Mouse (Mus musculus) G1E (cell line): ENCODE data around the gene Trappc3l. TPM values are rescaled to one million over a fixed set of nuclear protein-coding genes. Genes with fewer than 3 reads are reported as not detected.

Source experiments
- ATAC-seq: 2 replicates; pipeline ENCODE4 v1.8.0; 2016; ENCODE audit warnings: mild to moderate bottlenecking; ENCODE audit not compliant: insufficient number of reproducible peaks, poor library complexity, low FRiP score, severe bottlenecking; ENCODE audit errors: extremely low read depth
- DNase-seq: peaks from one replicate; pipeline ENCODE4 v3.0.0; 2012; ENCODE audit warnings: low spot score
- H3K27me3 ChIP-seq: 2 replicates; pipeline ENCODE4 v1.6.1; 2012; ENCODE audit warnings: mild to moderate bottlenecking, low read length, inconsistent platforms; ENCODE audit not compliant: insufficient read depth
- H3K36me3 ChIP-seq: replicated peaks from 2 replicates; pipeline ENCODE3; 2012; ENCODE audit warnings: mild to moderate bottlenecking, inconsistent platforms
- H3K4me1 ChIP-seq: 2 replicates; pipeline ENCODE4 v1.6.1; 2012; ENCODE audit warnings: low read depth, low read length, inconsistent platforms, mixed read lengths; ENCODE audit not compliant: insufficient read depth
- H3K4me3 ChIP-seq: 2 replicates; pipeline ENCODE4 v1.5.1; 2012; ENCODE audit warnings: low read depth, mild to moderate bottlenecking, inconsistent platforms, low read length, moderate library complexity, mixed read lengths
- H3K9me3 ChIP-seq: replicated peaks from 2 replicates; pipeline ENCODE4 v1.6.1; 2012; ENCODE audit warnings: inconsistent platforms
- CTCF ChIP-seq: IDR thresholded peaks from 2 replicates; pipeline ENCODE4 v1.5.1; 2012; ENCODE audit warnings: low read depth, low read length, inconsistent platforms, mixed read lengths
- GATA1 ChIP-seq: IDR thresholded peaks from 2 replicates; pipeline ENCODE4 v1.6.1; 2012; ENCODE audit warnings: borderline replicate concordance, low read length, inconsistent platforms, mixed read lengths
- GATA2 ChIP-seq: IDR thresholded peaks from 2 replicates; pipeline ENCODE4 v1.6.1; 2012; ENCODE audit warnings: low read depth, low read length, inconsistent platforms, borderline replicate concordance
- POLR2AphosphoS5 ChIP-seq: IDR thresholded peaks from 2 replicates; pipeline ENCODE4 v1.6.1; 2012; ENCODE audit warnings: low read depth, low read length, inconsistent platforms; ENCODE audit not compliant: insufficient replicate concordance
- TAL1 ChIP-seq: conservative IDR thresholded peaks from 2 replicates; pipeline ENCODE4 v1.6.1; 2012; ENCODE audit warnings: low read depth, low read length, inconsistent platforms, mixed read lengths
- polyA plus RNA-seq: library from polyadenylated mRNA; stranded (reverse); fragments of >175 nt; gene quantifications from 2 replicates; pipeline ENCODE4 v1.2.3, GENCODE M21; 2012
- total RNA-seq, 2 experiments: library from RNA; stranded (forward) in 1 of 2; stranded (reverse) in 1 of 2; fragments of 200-1000 nt in 1 of 2; fragments of >200 nt in 1 of 2; fragmentation: Nextera tagmentation in 1 of 2; gene quantifications; 2 replicates each; pipeline ENCODE4 v1.2.3; 2014 to 2017

The Trappc3l gene
- total and polyA plus RNA-seq, 3 experiments = not detected

- DNase-seq = no peak
- Histone ChIP-seq H3K36me3 (no peaks in the 10 kb centered on the region), H3K9me3 (no peaks in the 10 kb centered on the region), H3K27me3 (no peaks in the 10 kb centered on the region), H3K4me1 (no peaks in the 10 kb centered on the region), H3K4me3 (no peak overlapping the region)
- no peak for ATAC-seq
- TF ChIP-seq POLR2AphosphoS5 (no peak), CTCF (no peak)
Observed at GRCm38 (mm10) chr10:34110863-34111465, 73.6 kb downstream of the Trappc3l start.

DNA sequence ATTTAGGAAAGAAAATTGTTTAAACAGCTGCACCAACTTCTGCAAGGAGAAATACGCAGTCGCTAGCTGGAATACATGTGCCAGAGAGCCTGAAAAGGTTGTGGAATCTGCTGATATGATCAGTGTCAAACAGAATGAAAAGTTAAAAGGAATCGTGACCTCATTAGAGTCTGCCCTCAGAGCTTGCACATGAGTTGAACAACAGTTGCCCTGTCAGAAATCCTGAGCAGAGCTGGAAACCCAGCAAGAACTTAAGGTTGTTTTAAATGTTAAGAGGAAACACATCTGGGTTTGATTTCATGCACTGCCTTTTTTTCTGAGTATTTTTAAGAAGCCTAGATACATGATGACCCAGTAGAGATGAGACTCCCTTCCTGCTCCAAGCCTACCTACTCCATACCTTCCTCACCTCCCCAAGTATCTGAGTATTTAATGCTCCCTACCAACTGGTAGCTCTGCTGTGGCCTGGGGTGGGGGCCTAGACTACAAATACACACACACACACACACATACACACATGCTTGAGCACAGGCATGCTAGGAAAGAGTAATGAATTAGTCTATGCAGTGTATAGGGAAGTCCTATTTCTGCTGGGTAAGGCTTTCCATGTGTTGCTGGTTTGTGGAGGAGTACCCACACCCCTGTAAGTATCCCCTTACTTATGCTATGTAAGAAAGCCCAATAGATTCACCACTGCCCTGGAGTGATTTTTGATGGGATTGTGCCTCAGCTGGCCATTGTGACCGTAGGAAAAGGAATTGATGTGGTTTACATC lies 74.8 kb downstream of the Trappc3l start:
- DNase-seq (no peak), ATAC-seq (no peak)
- TF ChIP-seq GATA1 (no peak), POLR2AphosphoS5 (no peak), CTCF (no peak), GATA2 (no peak), TAL1 (no peak)
- H3K9me3 ChIP-seq = no peaks in the 10 kb centered on the region
- 0 out of 2 replicates have a peak, but pooled peaks cover 5% of the 10 kb centered on the region for H3K27me3 ChIP-seq
- no peaks in the 10 kb centered on the region for H3K36me3 ChIP-seq
- H3K4me3 ChIP-seq = no peak overlapping the region
- no peaks in the 10 kb centered on the region for H3K4me1 ChIP-seq

DNA sequence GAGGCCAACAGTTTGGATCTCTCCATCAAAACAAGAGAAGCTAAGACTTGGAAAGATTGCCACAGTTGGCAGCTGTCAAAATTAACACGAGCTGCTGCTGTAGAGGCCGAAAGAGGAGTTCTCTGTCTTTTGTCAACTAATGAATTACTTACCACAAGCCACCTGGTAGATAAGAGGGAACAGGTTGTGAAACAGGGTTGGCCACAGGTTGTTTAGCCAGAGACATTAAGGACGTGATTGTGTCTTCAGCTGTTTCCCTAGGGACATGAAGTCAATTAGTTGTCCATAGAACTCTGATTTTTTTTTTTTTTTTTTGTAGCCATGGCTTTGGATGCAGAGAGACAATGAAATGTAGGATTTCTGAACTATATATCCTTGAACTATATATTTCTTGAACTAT lies 79.7 kb downstream of the Trappc3l start:
- DNase-seq (no peak), ATAC-seq (no peak)
- peaks cover 8% of the 10 kb centered on the region; the same call in 1 of the 2 replicates for H3K27me3 ChIP-seq
- H3K36me3 ChIP-seq = no peaks in the 10 kb centered on the region
- H3K4me3 ChIP-seq = no peak overlapping the region
- H3K9me3 ChIP-seq = no peaks in the 10 kb centered on the region
- TF ChIP-seq GATA2 (no peak), GATA1 (no peak), POLR2AphosphoS5 (no peak), TAL1 (no peak), CTCF (no peak)
- no peaks in the 10 kb centered on the region for H3K4me1 ChIP-seq

DNA sequence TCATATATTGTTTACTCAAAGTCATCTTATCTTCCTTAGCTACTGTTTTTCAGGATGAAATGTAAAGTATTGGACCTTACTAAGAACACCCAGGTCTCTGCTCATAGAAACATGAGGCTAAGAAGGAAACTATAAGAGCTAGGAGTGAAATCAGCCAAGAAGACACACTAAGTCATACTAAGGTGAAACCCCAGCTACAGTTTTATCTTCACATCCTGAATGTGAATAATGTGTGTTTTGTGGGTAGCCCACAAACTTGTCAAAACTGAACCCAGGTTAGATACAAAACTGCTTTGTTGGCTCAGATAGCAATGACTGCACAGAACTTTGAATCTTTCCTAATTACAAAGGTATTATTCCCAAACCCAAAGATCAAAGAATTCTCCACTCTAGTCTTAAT lies 80.4 kb downstream of the Trappc3l start:
- no peak for TF ChIP-seq GATA2
- DNase-seq = no peak
- ATAC-seq = no peak
- H3K4me3 ChIP-seq = no peak overlapping the region
- H3K36me3 ChIP-seq = no peaks in the 10 kb centered on the region
- H3K4me1 ChIP-seq = no peaks in the 10 kb centered on the region
- H3K9me3 ChIP-seq = no peaks in the 10 kb centered on the region
- peaks cover 9% of the 10 kb centered on the region; the same call in 1 of the 2 replicates for H3K27me3 ChIP-seq

DNA sequence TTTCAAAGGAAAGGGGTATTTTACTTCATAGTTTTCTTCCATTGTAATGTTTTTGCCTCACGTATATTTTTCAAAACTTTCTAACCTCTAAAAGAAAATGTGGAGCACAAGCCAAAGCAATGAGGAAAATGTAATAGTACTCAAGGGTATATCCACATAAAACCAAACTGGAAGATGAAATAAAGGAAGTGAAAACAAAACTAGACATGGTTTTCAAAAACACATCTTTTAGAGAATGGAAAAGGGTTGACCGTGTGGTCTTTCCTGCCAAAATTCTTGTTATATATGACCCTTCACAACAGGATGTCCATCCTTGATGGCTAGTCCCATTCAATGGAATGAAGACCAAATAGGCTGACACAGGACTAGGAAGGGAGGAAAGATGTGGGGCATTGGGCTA lies 81.0 kb downstream of the Trappc3l start:
- H3K27me3 ChIP-seq = peaks cover 11% of the 10 kb centered on the region; the same call in 1 of the 2 replicates

GRCm38 (mm10) chr10:34127392-34128378 lies 90.3 kb downstream of the Trappc3l start, which contains the start of gene Calhm6:
TSS of gene Calhm6 (minus strand) at chr10:34127984.
- no peaks in the 10 kb centered on the region for H3K36me3 ChIP-seq
- no peaks in the 10 kb centered on the region for H3K9me3 ChIP-seq
- H3K27me3 ChIP-seq = peaks cover 12% of the 10 kb centered on the region
- no peak within 1 kb of the TSS for H3K4me3 ChIP-seq
- DNase-seq (no peak), ATAC-seq (no peak)
- no peaks in the 10 kb centered on the region; the same call in 1 of the 2 replicates for H3K4me1 ChIP-seq
- TF ChIP-seq TAL1 (no peak), CTCF (no peak), GATA2 (no peak)

More for the DNA sequence above, 81.0 kb downstream of the Trappc3l start:
- TF ChIP-seq TAL1 (no peak), POLR2AphosphoS5 (no peak), GATA2 (no peak), CTCF (no peak), GATA1 (no peak)
- no peak overlapping the region for H3K4me3 ChIP-seq
- H3K4me1 ChIP-seq = no peaks in the 10 kb centered on the region
- no peaks in the 10 kb centered on the region for H3K36me3 ChIP-seq
- no peak for ATAC-seq
- DNase-seq = no peak
- no peaks in the 10 kb centered on the region for H3K9me3 ChIP-seq
